Mouse (Mus musculus) midbrain, embryonic 14.5 days (tissue): ENCODE measurements around the gene Chst15. TPM values are rescaled to one million over a fixed set of nuclear protein-coding genes. Genes with fewer than 3 reads are reported as not detected.
A peak's percentile ranks its signal among the peaks of the same experiment; 100 is the strongest.

ENCODE experiments used
- ATAC-seq: fragments of 200-750 bp; cut with Nextera tagmentation; 2 replicates; pipeline ENCODE4 v1.8.0; 2017; ENCODE audit warnings: moderate number of reproducible peaks, moderate library complexity; ENCODE audit not compliant: low FRiP score, low TSS enrichment
- DNase-seq: peaks from one replicate; pipeline ENCODE4 v3.0.0-alpha.2; 2015
- H3K27ac ChIP-seq: fragments of 300-500 bp; sonication (generic); replicated peaks from 2 replicates; pipeline ENCODE4 v1.5.1; 2014; ENCODE audit warnings: mild to moderate bottlenecking, low read depth, low read length, moderate library complexity
- H3K27me3 ChIP-seq: fragments of 300-500 bp; sonication (generic); 2 replicates; pipeline ENCODE4 v1.6.1; 2014; ENCODE audit warnings: low read length, control low read depth, mixed read lengths; ENCODE audit not compliant: control insufficient read depth, insufficient read depth
- H3K36me3 ChIP-seq: fragments of 300-500 bp; sonication (generic); 2 replicates; pipeline ENCODE4 v1.6.1; 2014; ENCODE audit warnings: low read length, control low read depth; ENCODE audit not compliant: control insufficient read depth, insufficient read depth
- H3K4me1 ChIP-seq: fragments of 300-500 bp; sonication (generic); 2 replicates; pipeline ENCODE4 v1.6.1; 2014; ENCODE audit warnings: mild to moderate bottlenecking, antibody characterized with exemption, low read length, control low read depth; ENCODE audit not compliant: control insufficient read depth, insufficient read depth
- H3K4me2 ChIP-seq: fragments of 300-500 bp; sonication (generic); 2 replicates; pipeline ENCODE4 v1.6.1; 2014; ENCODE audit warnings: mild to moderate bottlenecking, low read length, moderate library complexity
- H3K4me3 ChIP-seq: fragments of 300-500 bp; sonication (generic); replicated peaks from 2 replicates; pipeline ENCODE4 v1.5.1; 2014; ENCODE audit warnings: low read depth, low read length
- H3K9ac ChIP-seq: fragments of 300-500 bp; sonication (generic); replicated peaks from 2 replicates; pipeline ENCODE4 v1.6.1; 2014; ENCODE audit warnings: mild to moderate bottlenecking, low read length, moderate library complexity
- H3K9me3 ChIP-seq: fragments of 300-500 bp; sonication (generic); 2 replicates; pipeline ENCODE4 v1.6.1; 2016; ENCODE audit warnings: low read length, control low read depth, mixed read lengths; ENCODE audit not compliant: control insufficient read depth
- WGBS: fragments of 180-500 bp; shearing (Covaris S2); extraction: QIAGEN DNeasy Blood & Tissue Kit; methylation state at CpG from one replicate; pipeline ENCODE4 v1.1.7; 2014; 5-methylcytosine and 5-hydroxymethylcytosine counted together
- polyA plus RNA-seq: library from polyadenylated mRNA; unstranded; fragments of >200 nt; fragmentation: Nextera tagmentation; extraction: Ambion mirVana; gene quantifications from 2 replicates; pipeline ENCODE4 v1.2.1, GENCODE M21; 2014

The Chst15 gene
- polyA plus RNA-seq, 1 experiment from 2014 or later = 17.8 TPM

DNA sequence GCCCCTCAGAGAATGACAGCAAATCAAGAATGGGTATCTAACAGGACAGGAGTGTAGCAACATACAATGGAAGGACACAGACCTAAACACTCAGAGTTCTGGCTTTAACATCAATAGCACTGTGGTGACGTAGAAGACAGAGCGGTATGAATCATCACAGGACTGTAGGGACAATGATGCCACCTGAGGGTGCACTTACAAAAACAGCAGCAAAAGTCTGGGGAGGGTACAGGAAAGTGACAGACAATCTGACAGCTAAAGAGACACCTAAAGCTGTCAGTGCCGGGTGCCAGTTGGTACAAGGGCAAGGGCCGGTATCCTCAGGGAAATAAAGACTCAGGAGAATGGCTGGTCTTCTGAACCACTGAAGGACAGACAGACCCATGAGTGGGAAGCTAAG, 64.0 kb downstream of the Chst15 start:
- Histone ChIP-seq H3K9ac (no peak overlapping the region), H3K9me3 (no peaks in the 10 kb centered on the region), H3K36me3 (0 out of 2 replicates have a peak, but pooled peaks cover 3% of the 10 kb centered on the region), H3K4me3 (no peak overlapping the region), H3K27ac (no peak overlapping the region), H3K4me1 (0 out of 2 replicates have a peak, but pooled peaks cover 4% of the 10 kb centered on the region), H3K27me3 (no peaks in the 10 kb centered on the region), H3K4me2 (no peak overlapping the region)
- WGBS = 88% methylated on average over 4 of the region's 4 CpGs
- DNase-seq = no peak
- ATAC-seq = no peak

- no peak overlapping the region for H3K27ac ChIP-seq
- 83% methylated on average over 10 of the region's 10 CpGs for WGBS
- no peaks in the 10 kb centered on the region for H3K36me3 ChIP-seq
- peaks cover 21% of the 10 kb centered on the region for H3K4me1 ChIP-seq
- no peak overlapping the region for H3K4me3 ChIP-seq
- no peak for DNase-seq
- H3K4me2 ChIP-seq = no peak overlapping the region
- H3K27me3 ChIP-seq = no peaks in the 10 kb centered on the region
- ATAC-seq = no peak
- H3K9me3 ChIP-seq = no peaks in the 10 kb centered on the region
- no peak overlapping the region for H3K9ac ChIP-seq
These were observed 67.4 kb downstream of the Chst15 start for GRCm38 (mm10) chr7:132249563-132250119.

DNA sequence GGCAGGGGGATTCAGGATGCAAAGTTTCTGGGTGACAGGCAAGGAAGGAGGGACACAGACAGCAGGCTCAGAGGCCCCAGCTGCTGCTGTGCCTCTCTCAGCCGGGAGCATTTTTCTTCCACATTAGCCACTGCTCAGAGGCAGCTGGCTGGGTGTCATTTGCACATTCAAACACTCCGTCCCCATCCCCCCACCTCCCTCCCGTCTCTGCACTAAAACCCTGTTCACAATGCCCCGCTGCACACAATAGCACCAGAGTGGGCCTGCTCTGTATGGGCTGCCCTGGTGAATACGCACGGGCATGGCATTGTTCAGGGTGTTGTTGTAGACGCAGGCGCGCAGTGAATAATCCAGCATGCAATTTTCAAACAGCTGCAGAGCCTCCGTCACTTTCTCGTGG, 69.5 kb downstream of the Chst15 start:
- H3K4me1 ChIP-seq = peaks cover 21% of the 10 kb centered on the region
- no peaks in the 10 kb centered on the region for H3K36me3 ChIP-seq
- H3K9me3 ChIP-seq = no peaks in the 10 kb centered on the region
- H3K27ac ChIP-seq = peak overlapping the region; percentile 65
- H3K9ac ChIP-seq = no peak overlapping the region; the same call in 1 of the 2 replicates
- no peaks in the 10 kb centered on the region for H3K27me3 ChIP-seq
- WGBS = 2% methylated on average over 11 of the region's 11 CpGs
- ATAC-seq (peak; percentile 95), DNase-seq (peak; percentile 88)
- H3K4me3 ChIP-seq = no peak overlapping the region
- peak overlapping the region; percentile 9; the same call in 1 of the 2 replicates for H3K4me2 ChIP-seq

GRCm38 (mm10) chr7:132247091-132247490, 69.9 kb downstream of the Chst15 start:
- Histone ChIP-seq H3K27me3 (no peaks in the 10 kb centered on the region), H3K27ac (peak overlapping the region; percentile 65), H3K36me3 (no peaks in the 10 kb centered on the region), H3K4me1 (peaks cover 21% of the 10 kb centered on the region), H3K9me3 (no peaks in the 10 kb centered on the region), H3K4me2 (peak overlapping the region; percentile 9; the same call in 1 of the 2 replicates), H3K4me3 (no peak overlapping the region), H3K9ac (no peak overlapping the region; the same call in 1 of the 2 replicates)
- 27% methylated on average over 5 of the region's 5 CpGs for WGBS
- no peak for ATAC-seq
- DNase-seq = peak; percentile 32

- Histone ChIP-seq H3K9me3 (no peaks in the 10 kb centered on the region), H3K4me3 (no peak overlapping the region), H3K9ac (no peak overlapping the region), H3K4me2 (no peak overlapping the region), H3K27ac (no peak overlapping the region), H3K27me3 (no peaks in the 10 kb centered on the region), H3K4me1 (peaks cover 18% of the 10 kb centered on the region), H3K36me3 (peaks cover 7% of the 10 kb centered on the region; the same call in 1 of the 2 replicates)
- 93% methylated on average over 6 of the region's 6 CpGs for WGBS
- ATAC-seq (no peak), DNase-seq (no peak)
These were observed 71.3 kb downstream of the Chst15 start for GRCm38 (mm10) chr7:132245730-132246129.

DNA sequence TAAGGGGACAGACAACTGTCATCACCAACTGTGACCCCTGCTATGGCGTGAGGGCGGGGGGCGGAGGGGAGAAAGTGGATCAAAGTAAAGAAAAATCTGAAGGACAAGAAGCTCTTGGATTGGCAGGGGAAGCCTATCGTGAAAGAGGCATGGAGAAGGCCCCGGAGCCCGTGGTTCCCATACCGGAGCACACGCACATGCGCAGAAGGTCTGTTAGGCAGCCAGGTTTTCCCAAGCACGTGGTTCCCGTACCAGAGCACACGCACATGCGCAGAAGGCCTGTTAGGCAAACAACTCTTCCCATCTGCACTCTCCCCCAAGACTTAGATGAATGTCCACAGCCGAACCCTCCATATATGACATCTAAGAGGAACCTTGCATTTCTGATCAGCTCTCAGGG, 72.4 kb downstream of the Chst15 start:
- no peak for ATAC-seq
- no peak overlapping the region for H3K4me2 ChIP-seq
- no peak overlapping the region for H3K4me3 ChIP-seq
- H3K27me3 ChIP-seq = no peaks in the 10 kb centered on the region
- no peaks in the 10 kb centered on the region for H3K9me3 ChIP-seq
- H3K9ac ChIP-seq = no peak overlapping the region
- peaks cover 7% of the 10 kb centered on the region; the same call in 1 of the 2 replicates for H3K36me3 ChIP-seq
- H3K27ac ChIP-seq = no peak overlapping the region
- H3K4me1 ChIP-seq = peaks cover 18% of the 10 kb centered on the region
- 95% methylated on average over 14 of the region's 14 CpGs for WGBS
- no peak for DNase-seq

DNA sequence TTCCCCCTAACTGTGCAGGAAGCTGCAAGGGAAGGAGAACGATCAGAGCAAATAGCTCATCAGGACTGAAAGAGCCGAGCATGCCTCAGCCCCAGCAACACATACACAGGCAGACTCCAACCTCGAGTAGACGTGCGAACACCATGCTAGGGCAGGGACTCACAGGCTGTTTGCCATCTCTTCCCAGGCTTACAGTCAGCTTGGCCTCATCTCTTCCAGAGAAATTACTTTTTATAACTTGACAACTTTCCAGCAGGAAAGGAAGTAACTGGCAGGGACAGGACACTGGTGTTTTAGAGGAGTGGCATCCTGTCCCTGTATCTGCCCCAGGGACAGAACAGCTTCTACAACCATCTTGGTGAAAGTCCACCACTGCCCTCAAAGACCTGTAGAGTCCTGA, 73.8 kb downstream of the Chst15 start:
- peaks cover 18% of the 10 kb centered on the region for H3K4me1 ChIP-seq
- no peaks in the 10 kb centered on the region for H3K9me3 ChIP-seq
- ATAC-seq (no peak), DNase-seq (no peak)
- H3K27ac ChIP-seq = no peak overlapping the region
- H3K4me3 ChIP-seq = no peak overlapping the region
- 92% methylated on average over 5 of the region's 5 CpGs for WGBS
- H3K4me2 ChIP-seq = no peak overlapping the region
- no peak overlapping the region for H3K9ac ChIP-seq
- H3K36me3 ChIP-seq = peaks cover 8% of the 10 kb centered on the region; the same call in 1 of the 2 replicates
- H3K27me3 ChIP-seq = no peaks in the 10 kb centered on the region

GRCm38 (mm10) chr7:132242617-132243141, 74.3 kb downstream of the Chst15 start:
- 53% methylated on average over 4 of the region's 4 CpGs for WGBS
- Histone ChIP-seq H3K4me3 (no peak overlapping the region), H3K9ac (no peak overlapping the region), H3K27ac (no peak overlapping the region), H3K9me3 (no peaks in the 10 kb centered on the region), H3K4me2 (no peak overlapping the region), H3K27me3 (no peaks in the 10 kb centered on the region), H3K4me1 (peaks cover 14% of the 10 kb centered on the region), H3K36me3 (peaks cover 13% of the 10 kb centered on the region)
- ATAC-seq (no peak), DNase-seq (no peak)

DNA sequence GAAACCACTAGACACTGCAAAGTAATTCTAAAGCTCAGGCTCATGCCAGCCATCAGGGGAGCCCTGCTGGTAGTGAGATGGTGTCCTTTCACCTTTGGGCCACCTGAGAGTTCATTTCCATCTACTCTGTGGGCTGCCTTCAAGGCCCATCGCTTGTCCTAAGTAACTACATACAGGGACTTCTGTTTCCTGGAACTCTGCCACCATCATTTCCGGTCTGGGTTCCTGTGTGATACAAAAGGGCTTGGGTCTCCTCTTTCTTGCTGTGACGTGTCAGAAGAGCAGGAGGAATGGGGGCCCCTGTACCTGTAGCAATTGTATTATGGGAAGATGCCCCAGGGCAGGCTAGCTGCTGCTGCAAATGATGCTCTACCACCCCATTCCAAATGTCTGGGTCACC, 78.1 kb downstream of the Chst15 start:
- ATAC-seq = no peak
- H3K36me3 ChIP-seq = peaks cover 19% of the 10 kb centered on the region

More for the DNA sequence above, 78.1 kb downstream of the Chst15 start:
- Histone ChIP-seq H3K27ac (no peak overlapping the region), H3K27me3 (no peaks in the 10 kb centered on the region), H3K9me3 (no peaks in the 10 kb centered on the region), H3K9ac (no peak overlapping the region), H3K4me1 (no peaks in the 10 kb centered on the region), H3K4me2 (no peak overlapping the region), H3K4me3 (no peak overlapping the region)
- no peak for DNase-seq
- WGBS = 94% methylated on average over 3 of the region's 3 CpGs
